Mouse (Mus musculus): ENCODE measurements around the gene Slc16a3.

DNA sequence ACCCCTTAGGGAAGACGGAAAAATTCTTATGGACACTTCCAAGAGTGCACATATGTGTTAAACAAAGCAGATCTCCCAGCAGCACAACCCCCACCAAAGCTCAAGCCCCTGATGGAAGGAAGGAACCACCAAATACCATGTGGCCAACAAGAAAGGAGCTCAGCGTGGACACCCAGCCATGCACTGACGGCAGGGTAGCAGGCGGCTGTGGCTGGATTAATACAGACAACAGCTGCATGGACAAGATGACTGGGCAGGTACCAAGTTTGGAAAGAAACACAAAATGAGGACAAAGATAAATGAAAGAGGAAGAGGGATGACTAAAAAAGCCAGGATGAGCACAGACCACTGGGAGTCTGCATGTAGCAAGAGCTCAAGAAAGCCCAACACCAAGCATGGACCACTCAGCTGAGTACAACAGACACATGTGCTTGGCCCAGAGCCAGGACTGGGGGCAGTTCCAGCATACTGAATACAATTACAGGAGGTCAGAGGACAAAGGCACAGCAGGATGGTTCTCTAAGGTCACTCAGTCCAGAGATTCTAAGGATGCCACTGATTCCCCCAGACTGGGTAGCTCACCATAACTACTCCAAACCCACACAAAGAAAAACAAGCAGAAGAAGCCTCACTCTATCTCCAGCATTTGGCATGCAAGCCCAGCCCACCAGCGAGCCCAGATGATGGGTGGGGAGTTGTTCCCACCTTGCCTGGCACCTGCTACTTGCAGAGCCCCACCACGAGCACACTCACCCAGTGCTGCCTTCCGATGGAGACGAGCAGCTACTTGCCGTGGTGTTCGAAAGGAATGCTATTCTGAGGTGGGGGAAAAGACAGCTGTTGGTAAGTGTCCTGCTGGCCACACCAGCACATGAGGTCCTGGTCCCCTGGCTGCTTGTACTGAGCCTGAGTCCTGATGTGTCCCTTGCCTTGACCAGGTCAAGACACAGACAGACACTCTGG is 16.2 kb downstream of the Slc16a3 start:
- TF ChIP-seq CTCF (IDR thresholded peaks at IDR 0.05; ENCODE audit: borderline replicate concordance, extremely low read depth, insufficient read depth, insufficient read length) (no peak), POLR2A (IDR thresholded peaks at IDR 0.05; ENCODE audit: borderline replicate concordance, extremely low read depth, insufficient read depth, insufficient read length, poor library complexity, severe bottlenecking) (no peak)
